Mouse (Mus musculus): ENCODE data around the gene Mrpl23. TPM values are rescaled to one million over a fixed set of nuclear protein-coding genes. Genes with fewer than 3 reads are reported as not detected.

Gene Mrpl23
- polyA plus RNA-seq (2012; rRNA removed), result 2.2 and 3.9 TPM in 2 replicates

GRCm38 (mm10) chr7:142532671-142533058 is at the start of gene Mrpl23:
TSS of gene Mrpl23 (plus strand) at chr7:142532686.

GRCm38 (mm10) chr7:142498575-142498974 is 33.9 kb upstream of the Mrpl23 start, which contains the start of gene Tnnt3:
TSS of gene Tnnt3 (plus strand) at chr7:142498836.

Other genes with a start within 250 kb of the Mrpl23 start
- gene Krtap5-1, start 235.6 kb upstream of the Mrpl23 start, polyA plus RNA-seq (2012; rRNA removed), result not detected in 2 replicates
- not detected in 2 replicates for gene Krtap5-4, start 229.1 kb upstream of the Mrpl23 start, polyA plus RNA-seq (2012; rRNA removed)
- gene Ifitm10, start 158.9 kb upstream of the Mrpl23 start, polyA plus RNA-seq (2012; rRNA removed), result 22.3 and 31.2 TPM in 2 replicates
- gene Gm49369, start 150.0 kb upstream of the Mrpl23 start, polyA plus RNA-seq (2012; rRNA removed), result not detected in 2 replicates
- gene Ctsd, start 144.6 kb upstream of the Mrpl23 start, polyA plus RNA-seq (2012; rRNA removed), result 387 and 475 TPM in 2 replicates
- gene Syt8, start 97.8 kb upstream of the Mrpl23 start, polyA plus RNA-seq (2012; rRNA removed), result 608 and 659 TPM in 2 replicates
- 22.6 and 28.4 TPM in 2 replicates for gene Tnni2, start 90.9 kb upstream of the Mrpl23 start, polyA plus RNA-seq (2012; rRNA removed)
- 48.6 and 56.0 TPM in 2 replicates for gene Lsp1, start 71.9 kb upstream of the Mrpl23 start, polyA plus RNA-seq (2012; rRNA removed)
- 10.3 and 17.4 TPM in 2 replicates for gene Tnnt3, start 33.9 kb upstream of the Mrpl23 start, polyA plus RNA-seq (2012; rRNA removed)
- gene Igf2, start 134.1 kb downstream of the Mrpl23 start, polyA plus RNA-seq (2012; rRNA removed), result 16.7 and 17.9 TPM in 2 replicates
- not detected in 2 replicates for gene Gm49394, start 137.3 kb downstream of the Mrpl23 start, polyA plus RNA-seq (2012; rRNA removed)
- gene Ins2, start 210.7 kb downstream of the Mrpl23 start, polyA plus RNA-seq (2012; rRNA removed), result 0.34 TPM in 1 of 2 replicates, not detected in the other